Mouse (Mus musculus) bone marrow, adult 2 months (tissue): ENCODE measurements around the gene Specc1. TPM values are rescaled to one million over a fixed set of nuclear protein-coding genes. Genes with fewer than 3 reads are reported as not detected.

Experiments
- H3K27ac ChIP-seq: fragments of 200-500 bp; 2 replicates; pipeline ENCODE4 v1.5.1; 2012; ENCODE audit warnings: low read depth, mild to moderate bottlenecking, control low read depth, inconsistent platforms, low read length; ENCODE audit not compliant: control insufficient read depth, poor library complexity, insufficient read depth
- H3K4me1 ChIP-seq: fragments of 200-500 bp; 2 replicates; pipeline ENCODE4 v1.6.1; 2011; ENCODE audit warnings: low read length; ENCODE audit not compliant: control insufficient read depth, insufficient read depth
- H3K4me3 ChIP-seq: fragments of 200-500 bp; replicated peaks from 2 replicates; pipeline ENCODE3; 2011; ENCODE audit warnings: mild to moderate bottlenecking, low read depth, low read length, control low read depth; ENCODE audit not compliant: control insufficient read depth
- CTCF ChIP-seq: fragments of 200-500 bp; IDR thresholded peaks from 2 replicates; pipeline ENCODE4 v1.5.1; 2011; ENCODE audit warnings: low read length, control low read depth; ENCODE audit not compliant: control insufficient read depth, insufficient read depth
- POLR2A ChIP-seq: fragments of 200-500 bp; IDR thresholded peaks from 2 replicates; pipeline ENCODE4 v1.6.1; 2011; ENCODE audit warnings: low read depth, mild to moderate bottlenecking, control low read depth, low read length, borderline replicate concordance; ENCODE audit not compliant: control insufficient read depth
- WGBS: fragments of 180-500 bp; shearing (Covaris S2); methylation state at CpG from one replicate; pipeline ENCODE4 v1.1.7; 2018; 5-methylcytosine and 5-hydroxymethylcytosine counted together
- polyA plus RNA-seq: library from polyadenylated mRNA; stranded (reverse); fragments of >200 nt; gene quantifications from 2 replicates; pipeline ENCODE4 v1.2.4, GENCODE M21; 2011; ENCODE audit warnings: low replicate concordance; ENCODE audit not compliant: missing spikeins, insufficient read depth, insufficient read length

The Specc1 gene
- polyA plus RNA-seq, 1 experiment: 73.8 TPM

- 91% methylated on average over 8 of the region's 8 CpGs for WGBS
- peaks cover 2% of the 10 kb centered on the region; the same call in 1 of the 2 replicates for H3K4me1 ChIP-seq
Measured at GRCm38 (mm10) chr11:61999501-61999900, 42.9 kb downstream of the Specc1 start.

GRCm38 (mm10) chr11:62000099-62000498 lies 43.5 kb downstream of the Specc1 start:
- Histone ChIP-seq H3K4me3 (no peak overlapping the region), H3K4me1 (peaks cover 2% of the 10 kb centered on the region; the same call in 1 of the 2 replicates), H3K27ac (no peak overlapping the region)
- WGBS: 92% methylated on average over 12 of the region's 12 CpGs
- TF ChIP-seq CTCF (no peak), POLR2A (no peak)

More at GRCm38 (mm10) chr11:61999501-61999900, 42.9 kb downstream of the Specc1 start:
- H3K27ac ChIP-seq: no peak overlapping the region
- H3K4me3 ChIP-seq: no peak overlapping the region
- TF ChIP-seq POLR2A: no peak
- TF ChIP-seq CTCF: no peak

- 77% methylated on average over 4 of the region's 4 CpGs for WGBS
Measured at GRCm38 (mm10) chr11:62001977-62002376, 45.4 kb downstream of the Specc1 start.

GRCm38 (mm10) chr11:62004881-62005240 lies 48.3 kb downstream of the Specc1 start:
- Histone ChIP-seq H3K27ac (peak overlapping the region; percentile 88), H3K4me3 (no peak overlapping the region), H3K4me1 (peaks cover 3% of the 10 kb centered on the region; the same call in 1 of the 2 replicates)
- WGBS: 2% methylated on average over 6 of the region's 6 CpGs
- no peak for TF ChIP-seq POLR2A
- TF ChIP-seq CTCF: no peak

More at GRCm38 (mm10) chr11:62001977-62002376, 45.4 kb downstream of the Specc1 start:
- Histone ChIP-seq H3K4me3 (no peak overlapping the region), H3K4me1 (peaks cover 3% of the 10 kb centered on the region; the same call in 1 of the 2 replicates), H3K27ac (no peak overlapping the region)
- peak; percentile 28; the same call in 1 of the 2 replicates for TF ChIP-seq CTCF
- TF ChIP-seq POLR2A: no peak

GRCm38 (mm10) chr11:62005241-62005910 lies 48.8 kb downstream of the Specc1 start:
- Histone ChIP-seq H3K4me1 (peaks cover 3% of the 10 kb centered on the region; the same call in 1 of the 2 replicates), H3K4me3 (peak overlapping the region; percentile 78), H3K27ac (peak overlapping the region; percentile 88)
- no peak for TF ChIP-seq CTCF
- peak; percentile 36; the same call in 1 of the 2 replicates for TF ChIP-seq POLR2A
- 1% methylated on average over 14 of the region's 14 CpGs for WGBS

- Histone ChIP-seq H3K27ac (no peak overlapping the region; the same call in 1 of the 2 replicates), H3K4me1 (peaks cover 3% of the 10 kb centered on the region; the same call in 1 of the 2 replicates), H3K4me3 (peak overlapping the region; percentile 78)
- TF ChIP-seq POLR2A: no peak
- TF ChIP-seq CTCF: no peak
- WGBS: 6% methylated on average over 5 of the region's 5 CpGs
Measured at GRCm38 (mm10) chr11:62005911-62006260, 49.3 kb downstream of the Specc1 start.

- no peak overlapping the region for H3K27ac ChIP-seq
- peaks cover 3% of the 10 kb centered on the region; the same call in 1 of the 2 replicates for H3K4me1 ChIP-seq
- WGBS: 4% methylated on average over 5 of the region's 5 CpGs
- H3K4me3 ChIP-seq: peak overlapping the region; percentile 66
- TF ChIP-seq CTCF (no peak), POLR2A (no peak)
Measured at GRCm38 (mm10) chr11:62006680-62007079, 50.1 kb downstream of the Specc1 start.

- peaks cover 6% of the 10 kb centered on the region; the same call in 1 of the 2 replicates for H3K4me1 ChIP-seq
- H3K27ac ChIP-seq: peak overlapping the region; percentile 22
- H3K4me3 ChIP-seq: no peak overlapping the region
- TF ChIP-seq POLR2A (no peak), CTCF (no peak)
- WGBS: 80% methylated on average over 9 of the region's 9 CpGs
Measured at GRCm38 (mm10) chr11:62007984-62008383, 51.4 kb downstream of the Specc1 start.

- whole genome bisulfite sequencing: 70% methylated on average over 16 of the region's 16 CpGs
- Histone ChIP-seq H3K4me3 (no peak overlapping the region), H3K4me1 (peaks cover 7% of the 10 kb centered on the region; the same call in 1 of the 2 replicates), H3K27ac (no peak overlapping the region)
- TF ChIP-seq CTCF: no peak
- TF ChIP-seq POLR2A: no peak
Measured at GRCm38 (mm10) chr11:62010625-62011231, 54.2 kb downstream of the Specc1 start.
